Mouse (Mus musculus) heart, adult 2 months (tissue): ENCODE data around the gene Rprml.

ENCODE experiments used
- CTCF ChIP-seq: fragments of 200-600 bp; IDR thresholded peaks from 2 replicates; pipeline ENCODE4 v1.8.1; 2022; ENCODE audit warnings: antibody characterized with exemption, mild to moderate bottlenecking, moderate library complexity
- EP300 ChIP-seq: fragments of 200-500 bp; IDR thresholded peaks from 2 replicates; pipeline ENCODE4 v1.6.1; 2011; ENCODE audit warnings: low read depth, low read length, control low read depth; ENCODE audit not compliant: insufficient read depth
- POLR2A ChIP-seq: fragments of 200-500 bp; IDR thresholded peaks from 2 replicates; pipeline ENCODE4 v1.6.1; 2011; ENCODE audit warnings: mild to moderate bottlenecking, low read depth, low read length, control low read depth; ENCODE audit not compliant: insufficient read depth

DNA sequence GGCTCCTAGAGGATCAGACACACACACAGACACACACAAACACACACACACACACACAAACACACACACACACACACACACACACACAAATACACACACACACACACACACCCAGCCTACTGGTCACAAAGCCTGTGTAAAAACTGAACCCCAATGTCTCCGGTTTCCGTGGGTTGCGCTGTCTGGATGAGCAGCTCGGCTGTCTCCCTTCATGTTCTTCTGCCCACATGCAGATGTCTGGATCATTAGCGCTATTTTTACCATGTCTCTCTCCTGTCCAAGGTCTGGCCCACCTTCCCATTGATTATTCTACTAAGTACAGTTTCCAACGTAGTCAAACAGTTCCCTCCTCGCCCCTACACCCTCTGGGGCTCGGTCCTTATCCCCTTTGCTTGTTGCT, 13.7 kb downstream of the Rprml start:
- TF ChIP-seq POLR2A: no peak
- TF ChIP-seq EP300: no peak
- no peak for TF ChIP-seq CTCF
